Mouse (Mus musculus) heart, postnatal 0 days (tissue): Measurements from ENCODE around the gene Ascc2.

Experiments
- CTCF ChIP-seq: IDR thresholded peaks from 2 replicates; pipeline ENCODE4 v1.5.1; 2016; ENCODE audit warnings: antibody characterized with exemption, control low read depth, low read depth
- EP300 ChIP-seq: IDR thresholded peaks from 2 replicates; pipeline ENCODE4 v1.6.1; 2016; ENCODE audit warnings: antibody characterized with exemption, low read depth

DNA sequence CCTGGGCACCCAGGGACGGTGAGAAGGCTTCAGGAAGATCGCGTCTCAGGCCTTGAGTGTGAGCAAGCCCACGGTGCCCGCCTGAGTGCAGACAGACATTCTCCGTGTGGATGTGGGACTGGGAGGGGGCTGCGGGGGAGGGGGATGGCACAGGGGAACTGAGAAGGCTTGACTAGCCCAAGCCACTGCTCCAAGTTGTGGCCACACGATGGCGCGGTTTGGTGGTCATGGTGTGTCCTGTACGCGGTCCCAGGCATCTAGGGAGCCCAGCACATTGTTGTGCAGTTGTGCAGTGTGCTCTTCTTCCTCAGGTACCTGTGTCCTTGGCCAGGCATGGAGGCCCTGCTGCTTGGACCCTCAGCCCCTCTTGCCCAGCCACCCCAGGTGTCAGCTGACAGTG, 96.6 kb downstream of the Ascc2 start:
- TF ChIP-seq EP300 (no peak), CTCF (peak; percentile 20; the same call in 1 of the 2 replicates)
